ENCODE assay signal across 8 mouse cellular contexts in the genomic region with DNA sequence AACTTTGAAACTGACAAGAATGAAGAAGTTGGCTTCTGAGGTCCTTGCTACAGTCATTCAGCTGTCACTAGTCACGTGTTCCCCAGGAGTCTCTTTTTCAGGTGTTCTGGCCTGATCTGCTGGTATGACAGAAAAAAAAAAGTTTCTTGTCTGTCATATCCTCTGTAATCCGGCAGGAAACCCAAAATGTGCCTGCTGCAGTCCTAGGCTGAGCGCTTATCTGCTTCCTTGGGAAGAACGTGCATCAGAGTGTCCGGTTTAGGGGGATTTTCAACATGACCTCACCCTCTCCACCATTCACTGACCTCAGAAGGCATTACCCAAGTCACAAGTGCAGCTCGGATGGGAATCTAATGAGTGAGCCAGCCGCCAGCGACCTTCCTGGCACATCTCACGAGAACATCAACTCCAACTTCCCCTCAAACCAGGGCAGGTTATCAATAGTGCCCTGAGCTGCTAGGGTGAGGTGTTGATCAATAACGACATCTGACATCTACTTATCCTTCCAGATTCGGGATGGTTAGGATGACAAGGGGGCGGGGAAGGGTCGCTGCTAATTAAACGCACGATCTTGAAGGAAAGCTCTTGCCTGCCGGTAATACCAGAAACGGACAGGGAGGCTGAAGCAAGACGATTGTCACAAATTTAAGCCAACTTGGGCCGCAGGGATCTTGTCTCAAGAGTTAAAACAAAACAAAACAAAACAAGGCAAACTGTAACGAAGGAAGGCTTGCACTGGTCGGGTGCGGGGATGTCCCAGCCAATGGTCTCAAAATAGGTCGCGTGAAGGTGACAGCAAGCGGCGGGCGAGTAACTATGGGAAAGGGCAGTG. TPM values are rescaled to one million over a fixed set of nuclear protein-coding genes. Genes with fewer than 3 reads are reported as not detected.
DNase-seq lines count a peak whose midpoint lies in the region; ATAC-seq and TF ChIP-seq lines count a peak whose summit lies in the region.

No protein-coding gene starts in this region.

- ATAC-seq in intestine, embryonic 15.5 days: peak; percentile 11; the same call in 1 of the 2 replicates
- no peak; the same call in 1 of the 2 replicates for ATAC-seq in lung, embryonic 16.5 days (ENCODE audit: low read depth)

- H3K36me3 ChIP-seq in intestine, embryonic 15.5 days: no peaks in the 10 kb centered on the region
- H3K36me3 ChIP-seq in lung, embryonic 16.5 days (ENCODE audit: control insufficient read depth, insufficient read depth, low read length): peaks cover 11% of the 10 kb centered on the region
- H3K36me3 ChIP-seq in small intestine, adult 2 months (ENCODE audit: control insufficient read depth, insufficient read depth, low read length): peaks cover 11% of the 10 kb centered on the region

- TF ChIP-seq CTCF in bone marrow macrophage, adult 2 months (IDR thresholded peaks at IDR 0.05; ENCODE audit: low read depth, low read length): no peak
- TF ChIP-seq CTCF in gastrocnemius, adult 2 months (IDR thresholded peaks at IDR 0.05): no peak
- TF ChIP-seq CTCF in small intestine, adult 2 months (IDR thresholded peaks at IDR 0.05; ENCODE audit: extremely low read depth, insufficient read length, insufficient replicate concordance, low read depth, low read length): no peak

- peak; percentile 52 for DNase-seq in gastrocnemius, adult 18-20 months (ENCODE audit: low spot score)
- no peak for DNase-seq in gastrocnemius, postnatal 10 days
- peak; percentile 63 for DNase-seq in gastrocnemius, adult 2 months
- no peak for DNase-seq in urinary bladder, postnatal 14 days (ENCODE audit: low spot score)

- H3K4me1 ChIP-seq in bone marrow macrophage, adult 2 months (ENCODE audit: control insufficient read depth, insufficient read depth, low read length): peaks cover 20% of the 10 kb centered on the region
- H3K4me1 ChIP-seq in intestine, embryonic 15.5 days (replicated peaks): peaks cover 32% of the 10 kb centered on the region
- peaks cover 63% of the 10 kb centered on the region for H3K4me1 ChIP-seq in lung, embryonic 16.5 days (replicated peaks; ENCODE audit: control insufficient read depth, insufficient read depth, low read length)
- peaks cover 35% of the 10 kb centered on the region for H3K4me1 ChIP-seq in small intestine, adult 2 months (ENCODE audit: control insufficient read depth, insufficient read depth, insufficient read length, low read length)

- WGBS in intestine, embryonic 15.5 days: 9% methylated on average over 27 of the region's 27 CpGs
- WGBS in lung, embryonic 16.5 days: 5% methylated on average over 27 of the region's 27 CpGs
- 3% methylated on average over 27 of the region's 27 CpGs for WGBS in small intestine, adult 2 months

- no peaks in the 10 kb centered on the region for H3K27me3 ChIP-seq in intestine, embryonic 15.5 days (replicated peaks)
- no peaks in the 10 kb centered on the region for H3K27me3 ChIP-seq in lung, embryonic 16.5 days (ENCODE audit: control insufficient read depth, insufficient read depth, low read depth, low read length)
- no peaks in the 10 kb centered on the region for H3K27me3 ChIP-seq in small intestine, adult 2 months (ENCODE audit: control insufficient read depth, insufficient read depth, low read length)

- peak overlapping the region; percentile 81 for H3K4me3 ChIP-seq in bone marrow macrophage, adult 2 months (ENCODE audit: insufficient read depth, low read length)
- peak overlapping the region; percentile 98 for H3K4me3 ChIP-seq in gastrocnemius, adult 2 months
- peak overlapping the region; percentile 85 for H3K4me3 ChIP-seq in intestine, embryonic 15.5 days (replicated peaks)
- peak overlapping the region; percentile 88 for H3K4me3 ChIP-seq in lung, embryonic 16.5 days (ENCODE audit: low read length)
- peak overlapping the region; percentile 92 for H3K4me3 ChIP-seq in small intestine, adult 2 months (ENCODE audit: low read depth, low read length)

- no peaks in the 10 kb centered on the region for H3K9me3 ChIP-seq in intestine, embryonic 15.5 days
- H3K9me3 ChIP-seq in lung, embryonic 16.5 days (ENCODE audit: control insufficient read depth, low read length): no peaks in the 10 kb centered on the region

- peak overlapping the region; percentile 59 for H3K4me2 ChIP-seq in intestine, embryonic 15.5 days (replicated peaks)
- peak overlapping the region; percentile 89 for H3K4me2 ChIP-seq in lung, embryonic 16.5 days (ENCODE audit: low read depth, low read length)

- H3K9ac ChIP-seq in intestine, embryonic 15.5 days: peak overlapping the region; percentile 68
- peak overlapping the region; percentile 78 for H3K9ac ChIP-seq in lung, embryonic 16.5 days (ENCODE audit: low read length)

- intact Hi-C loops in gastrocnemius, adult 2 months (cut with DNase I): loop anchor here (1.0 kb wide), 2 partner anchors 31 to 63 kb away; partner anchors contain the start of gene Amz2

- H3K27ac ChIP-seq in bone marrow macrophage, adult 2 months (ENCODE audit: insufficient read depth, low read depth, low read length): peak overlapping the region; percentile 94
- H3K27ac ChIP-seq in gastrocnemius, adult 2 months: peak overlapping the region; percentile 99
- peak overlapping the region; percentile 90 for H3K27ac ChIP-seq in intestine, embryonic 15.5 days
- peak overlapping the region; percentile 83 for H3K27ac ChIP-seq in lung, embryonic 16.5 days (ENCODE audit: low read length)
- H3K27ac ChIP-seq in small intestine, adult 2 months (ENCODE audit: insufficient read depth, low read depth, low read length): peak overlapping the region; percentile 96

- TF ChIP-seq POLR2A in bone marrow macrophage, adult 2 months (IDR thresholded peaks at IDR 0.05; ENCODE audit: borderline replicate concordance, low read depth, low read length): no peak
- no peak for TF ChIP-seq POLR2A in small intestine, adult 2 months (IDR thresholded peaks at IDR 0.05; ENCODE audit: low read depth, low read length)

RNA-seq across cellular contexts. Expression of gene Gna13, which starts 0.8 kb away (rescaled TPM):
- 10 to 100 TPM; 24.3 to 32.4 TPM for total RNA-seq in gastrocnemius, adult 18-20 months (2021)
- total RNA-seq in gastrocnemius, postnatal 10 days (2021): 10 to 100 TPM; 39.3 to 42.5 TPM
- polyA plus RNA-seq in bone marrow macrophage, adult 2 months (2012; ENCODE audit: insufficient read depth, insufficient read length, missing spikeins): 77.0 and 84.9 TPM in 2 replicates
- total RNA-seq in gastrocnemius, adult 2 months (2021): 10 to 100 TPM; 25.6 to 27.8 TPM
- 32.2 and 32.7 TPM in 2 replicates for polyA plus RNA-seq in intestine, embryonic 15.5 days (2015; fragmentation: Nextera tagmentation; extraction: Ambion mirVana)
- polyA plus RNA-seq in lung, embryonic 16.5 days (2015; fragmentation: Nextera tagmentation; extraction: Ambion mirVana): 28.3 and 28.9 TPM in 2 replicates
- 38.5 and 60.3 TPM in 2 replicates for polyA plus RNA-seq in small intestine, adult 2 months (2012; rRNA removed)

RNA-seq across cellular contexts. Expression of gene 9930022D16Rik, which starts 51.9 kb away (rescaled TPM):
- total RNA-seq in gastrocnemius, adult 18-20 months (2021): not detected
- not detected for total RNA-seq in gastrocnemius, postnatal 10 days (2021)
- 0.40 and 0.49 TPM in 2 replicates for polyA plus RNA-seq in bone marrow macrophage, adult 2 months (2012; ENCODE audit: insufficient read depth, insufficient read length, missing spikeins)
- total RNA-seq in gastrocnemius, adult 2 months (2021): not detected
- polyA plus RNA-seq in intestine, embryonic 15.5 days (2015; fragmentation: Nextera tagmentation; extraction: Ambion mirVana): not detected in 2 replicates
- polyA plus RNA-seq in lung, embryonic 16.5 days (2015; fragmentation: Nextera tagmentation; extraction: Ambion mirVana): not detected in 2 replicates
- not detected in 2 replicates for polyA plus RNA-seq in small intestine, adult 2 months (2012; rRNA removed)

Comparison
In these comparisons a context has a peak if more than half of its experiments do, and no peak if none do; other contexts are left out.
1. DNase-seq: peak in gastrocnemius, adult 18-20 months (single experiment) and gastrocnemius, adult 2 months (single experiment); none in gastrocnemius, postnatal 10 days (single experiment) and urinary bladder, postnatal 14 days (single experiment).
2. Peak in every context shown above with its lines, with median percentiles within 50 percentile points of each other: H3K27ac ChIP-seq and H3K4me3 ChIP-seq.